Mouse (Mus musculus): Measurements from ENCODE around the gene D230025D16Rik. TPM values are rescaled to one million over a fixed set of nuclear protein-coding genes. Genes with fewer than 3 reads are reported as not detected.
"Not testable (repeated sequence)": the region's sequence is repeated elsewhere in the genome, so short reads cannot be mapped to it uniquely, and the experiment has no call there.

The D230025D16Rik gene
- polyA plus RNA-seq, 1 experiment from 2014 or later = 39.9 TPM

DNA sequence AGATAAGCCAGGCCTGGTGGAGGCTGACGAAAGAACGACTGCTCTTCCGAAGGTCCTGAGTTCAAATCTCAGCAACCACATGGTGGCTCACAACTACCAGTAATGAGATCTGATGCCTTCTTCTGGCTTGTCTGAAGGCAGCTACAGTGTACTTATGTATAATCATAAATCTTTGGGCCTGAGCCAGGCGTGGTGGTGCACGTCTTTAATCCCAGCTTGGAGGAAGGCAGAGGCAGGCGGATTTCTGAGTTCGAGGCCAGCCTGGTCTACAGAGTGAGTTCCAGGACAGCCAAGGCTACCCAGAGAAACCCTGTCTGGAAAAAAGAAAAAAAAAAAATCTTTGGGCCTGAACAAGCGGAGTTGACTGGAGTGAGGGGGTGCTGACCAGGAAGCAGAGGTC lies 66.4 kb downstream of the D230025D16Rik start:
- not testable (repeated sequence) for H3K4me3 ChIP-seq (replicated peaks; ENCODE audit: low read depth, low read length); H3K9ac ChIP-seq (replicated peaks; ENCODE audit: low read length); H3K9me3 ChIP-seq (ENCODE audit: control insufficient read depth, low read length); H3K27ac ChIP-seq (replicated peaks; ENCODE audit: low read depth, low read length); DNase-seq; H3K27me3 ChIP-seq (ENCODE audit: control insufficient read depth, insufficient read depth, low read length); ATAC-seq (ENCODE audit: low FRiP score, low TSS enrichment); H3K4me2 ChIP-seq (ENCODE audit: low read length); H3K36me3 ChIP-seq (ENCODE audit: control insufficient read depth, insufficient read depth, low read length)
- H3K4me1 ChIP-seq (ENCODE audit: control insufficient read depth, insufficient read depth, low read length) = peaks cover 32% of the 10 kb centered on the region
- 82% methylated on average over 8 of the region's 8 CpGs for WGBS

DNA sequence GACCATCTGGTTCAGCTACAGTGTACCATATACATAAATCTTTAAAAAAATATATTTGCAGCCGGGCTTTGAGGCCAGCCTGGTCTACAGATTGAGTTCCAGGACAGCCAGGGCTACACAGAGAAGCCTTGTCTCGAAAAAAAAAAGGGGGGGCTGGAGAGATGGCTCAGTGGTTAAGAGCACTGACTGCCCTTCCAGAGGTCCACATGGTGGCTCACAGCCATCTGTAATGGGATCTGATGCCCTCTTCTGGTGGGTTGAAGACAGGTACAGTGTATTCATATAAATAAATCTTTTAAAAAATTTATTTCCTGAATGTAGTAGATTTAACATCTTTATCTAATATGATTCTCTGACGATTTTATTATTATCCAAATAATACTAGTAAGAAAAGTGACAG lies 66.9 kb downstream of the D230025D16Rik start:
- H3K27ac ChIP-seq (replicated peaks; ENCODE audit: low read depth, low read length); H3K36me3 ChIP-seq (ENCODE audit: control insufficient read depth, insufficient read depth, low read length); H3K4me2 ChIP-seq (ENCODE audit: low read length); H3K27me3 ChIP-seq (ENCODE audit: control insufficient read depth, insufficient read depth, low read length); ATAC-seq (ENCODE audit: low FRiP score, low TSS enrichment); H3K9me3 ChIP-seq (ENCODE audit: control insufficient read depth, low read length); DNase-seq; H3K4me3 ChIP-seq (replicated peaks; ENCODE audit: low read depth, low read length); H3K9ac ChIP-seq (replicated peaks; ENCODE audit: low read length): not testable (repeated sequence)
- H3K4me1 ChIP-seq (ENCODE audit: control insufficient read depth, insufficient read depth, low read length) = peaks cover 28% of the 10 kb centered on the region
- WGBS = 73% methylated on average over 3 of the region's 3 CpGs

DNA sequence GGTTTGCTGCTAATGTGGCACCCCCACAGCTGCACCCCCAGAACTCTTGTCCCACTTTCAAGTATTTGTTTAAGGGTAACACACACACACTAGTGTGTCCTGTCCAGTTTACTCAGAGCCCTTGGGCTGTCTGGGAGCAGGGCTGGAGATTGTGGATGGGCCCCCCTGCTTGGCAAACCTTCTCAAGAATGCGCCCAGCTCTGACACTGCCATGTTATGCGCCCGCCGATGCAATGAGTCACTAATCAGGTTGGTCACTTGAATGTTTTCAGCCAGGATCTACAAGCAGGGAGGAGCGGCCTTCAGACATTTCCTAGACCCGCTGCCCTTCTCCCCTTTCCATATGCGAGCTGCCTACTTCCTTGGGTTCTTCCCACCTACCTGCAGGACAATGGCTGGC lies 67.5 kb downstream of the D230025D16Rik start:
- DNase-seq (no peak), ATAC-seq (ENCODE audit: low FRiP score, low TSS enrichment) (no peak)
- H3K9me3 ChIP-seq (ENCODE audit: control insufficient read depth, low read length) = no peaks in the 10 kb centered on the region
- H3K9ac ChIP-seq (replicated peaks; ENCODE audit: low read length) = no peak overlapping the region
- no peak overlapping the region for H3K27ac ChIP-seq (replicated peaks; ENCODE audit: low read depth, low read length)
- peaks cover 10% of the 10 kb centered on the region; the same call in 1 of the 2 replicates for H3K27me3 ChIP-seq (ENCODE audit: control insufficient read depth, insufficient read depth, low read length)
- H3K4me3 ChIP-seq (replicated peaks; ENCODE audit: low read depth, low read length) = no peak overlapping the region
- 87% methylated on average over 7 of the region's 7 CpGs for WGBS
- H3K4me1 ChIP-seq (ENCODE audit: control insufficient read depth, insufficient read depth, low read length) = peaks cover 21% of the 10 kb centered on the region
- H3K36me3 ChIP-seq (ENCODE audit: control insufficient read depth, insufficient read depth, low read length) = no peaks in the 10 kb centered on the region
- H3K4me2 ChIP-seq (ENCODE audit: low read length) = no peak overlapping the region

DNA sequence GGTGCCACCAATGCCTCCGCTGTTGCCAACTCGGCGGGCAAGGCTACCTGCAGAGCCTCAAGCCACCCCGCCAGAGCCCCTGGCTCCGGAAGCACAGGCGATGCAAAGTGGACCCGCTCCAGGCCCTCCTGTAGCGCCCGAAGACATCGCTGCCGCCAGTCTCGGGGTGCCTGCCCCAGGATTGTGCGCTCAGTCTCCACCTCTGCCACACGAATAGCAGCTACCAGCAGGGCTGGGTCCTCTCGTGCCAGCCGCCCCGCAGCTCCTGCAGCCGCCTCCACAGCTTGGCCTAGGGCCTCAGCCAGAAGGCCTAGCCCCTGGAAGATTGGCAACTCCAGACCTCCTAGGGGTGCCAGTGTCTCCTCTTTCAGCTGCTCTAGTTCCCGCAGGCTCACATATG lies 68.5 kb downstream of the D230025D16Rik start:
- H3K27me3 ChIP-seq (ENCODE audit: control insufficient read depth, insufficient read depth, low read length) = peaks cover 10% of the 10 kb centered on the region; the same call in 1 of the 2 replicates
- ATAC-seq (ENCODE audit: low FRiP score, low TSS enrichment) = no peak
- DNase-seq = no peak
- H3K4me3 ChIP-seq (replicated peaks; ENCODE audit: low read depth, low read length) = no peak overlapping the region
- H3K9me3 ChIP-seq (ENCODE audit: control insufficient read depth, low read length) = no peaks in the 10 kb centered on the region
- no peak overlapping the region for H3K4me2 ChIP-seq (ENCODE audit: low read length)
- H3K27ac ChIP-seq (replicated peaks; ENCODE audit: low read depth, low read length) = no peak overlapping the region
- 67% methylated on average over 19 of the region's 19 CpGs for WGBS
- peaks cover 15% of the 10 kb centered on the region for H3K4me1 ChIP-seq (ENCODE audit: control insufficient read depth, insufficient read depth, low read length)
- H3K36me3 ChIP-seq (ENCODE audit: control insufficient read depth, insufficient read depth, low read length) = no peaks in the 10 kb centered on the region
- H3K9ac ChIP-seq (replicated peaks; ENCODE audit: low read length) = no peak overlapping the region

DNA sequence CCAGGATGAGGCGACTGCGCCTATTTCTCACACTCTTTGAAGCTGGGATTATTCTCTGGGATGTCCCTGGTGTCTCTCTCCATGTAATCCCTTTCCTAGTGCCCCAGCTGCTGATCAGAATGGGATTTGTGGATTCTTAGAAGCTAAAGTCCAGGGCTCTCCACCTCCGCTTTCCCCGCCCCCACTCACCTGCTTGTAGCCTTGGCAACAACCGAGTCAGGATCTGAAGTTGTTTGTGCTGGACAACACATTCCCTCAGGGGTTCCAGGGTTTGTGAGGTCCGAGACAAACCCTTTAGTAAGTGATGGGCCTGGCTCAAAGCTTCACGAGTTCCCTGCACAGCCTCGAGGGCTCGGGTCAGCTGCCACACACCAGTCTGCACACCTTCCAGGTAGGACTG lies 69.8 kb downstream of the D230025D16Rik start:
- no peak for DNase-seq

DNA sequence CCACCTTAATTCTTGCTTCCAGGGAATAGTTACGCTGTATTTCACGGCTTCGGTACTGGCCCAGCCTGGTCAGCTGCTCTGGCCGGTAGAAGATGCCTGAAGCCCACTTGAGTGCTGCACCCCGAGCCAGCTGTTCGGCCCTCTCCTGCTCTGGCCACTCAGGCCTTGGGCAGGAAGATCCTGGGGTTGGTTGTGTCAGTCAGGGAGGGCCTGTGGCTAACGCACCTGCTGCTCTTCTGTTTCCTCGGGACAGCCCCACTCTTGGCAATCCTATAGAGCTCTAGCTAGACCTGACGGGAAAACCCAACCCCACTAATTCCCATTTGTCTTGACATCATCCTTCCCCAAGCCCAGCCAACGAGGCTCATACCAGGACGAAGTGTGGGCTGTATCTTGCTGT lies 70.3 kb downstream of the D230025D16Rik start:
- H3K4me3 ChIP-seq (replicated peaks; ENCODE audit: low read depth, low read length) = no peak overlapping the region
- H3K27me3 ChIP-seq (ENCODE audit: control insufficient read depth, insufficient read depth, low read length) = peaks cover 10% of the 10 kb centered on the region; the same call in 1 of the 2 replicates
- peaks cover 18% of the 10 kb centered on the region for H3K4me1 ChIP-seq (ENCODE audit: control insufficient read depth, insufficient read depth, low read length)
- H3K36me3 ChIP-seq (ENCODE audit: control insufficient read depth, insufficient read depth, low read length) = peaks cover 17% of the 10 kb centered on the region
- WGBS = 73% methylated on average over 11 of the region's 11 CpGs
- H3K9me3 ChIP-seq (ENCODE audit: control insufficient read depth, low read length) = no peaks in the 10 kb centered on the region
- H3K4me2 ChIP-seq (ENCODE audit: low read length) = no peak overlapping the region
- no peak overlapping the region for H3K27ac ChIP-seq (replicated peaks; ENCODE audit: low read depth, low read length)
- DNase-seq (no peak), ATAC-seq (ENCODE audit: low FRiP score, low TSS enrichment) (no peak)
- no peak overlapping the region for H3K9ac ChIP-seq (replicated peaks; ENCODE audit: low read length)

More for the DNA sequence above, 69.8 kb downstream of the D230025D16Rik start:
- Histone ChIP-seq H3K27ac (replicated peaks; ENCODE audit: low read depth, low read length) (no peak overlapping the region), H3K4me1 (ENCODE audit: control insufficient read depth, insufficient read depth, low read length) (peaks cover 22% of the 10 kb centered on the region), H3K4me2 (ENCODE audit: low read length) (no peak overlapping the region), H3K4me3 (replicated peaks; ENCODE audit: low read depth, low read length) (no peak overlapping the region), H3K9ac (replicated peaks; ENCODE audit: low read length) (no peak overlapping the region), H3K36me3 (ENCODE audit: control insufficient read depth, insufficient read depth, low read length) (peaks cover 12% of the 10 kb centered on the region), H3K27me3 (ENCODE audit: control insufficient read depth, insufficient read depth, low read length) (peaks cover 10% of the 10 kb centered on the region; the same call in 1 of the 2 replicates), H3K9me3 (ENCODE audit: control insufficient read depth, low read length) (no peaks in the 10 kb centered on the region)
- ATAC-seq (ENCODE audit: low FRiP score, low TSS enrichment) = no peak
- 59% methylated on average over 9 of the region's 9 CpGs for WGBS

DNA sequence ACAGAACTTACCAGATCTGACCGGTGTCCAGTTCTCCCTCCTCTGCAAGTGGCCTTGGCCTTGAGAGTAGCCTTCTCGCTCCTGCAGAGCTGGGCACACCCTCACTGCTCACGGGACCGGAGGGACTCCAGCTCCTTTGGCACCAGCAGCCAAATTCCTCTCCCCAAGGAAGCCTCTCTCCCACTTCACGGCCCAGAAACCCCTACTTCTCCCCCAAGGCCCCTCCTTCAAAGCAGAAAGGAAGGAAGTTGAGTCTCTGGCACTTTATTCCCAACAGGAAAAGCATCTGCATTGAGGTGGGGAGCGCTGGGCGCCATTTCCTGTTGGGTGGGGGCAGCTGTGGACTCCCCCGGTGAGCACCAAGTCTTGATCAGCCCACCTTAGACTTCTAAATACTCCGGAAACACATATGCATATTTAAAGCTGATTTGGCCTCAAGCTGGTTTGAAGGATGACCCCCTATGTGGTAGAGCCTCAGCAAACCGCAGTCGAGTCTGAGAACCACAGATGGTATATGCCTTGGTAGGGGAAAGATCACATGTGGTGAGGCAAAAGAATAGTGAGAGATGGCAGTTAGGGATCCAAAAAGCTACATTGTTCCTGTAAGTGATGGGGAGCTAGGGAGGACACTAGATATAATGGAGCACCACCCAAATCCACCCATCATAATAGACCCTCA lies 71.1 kb downstream of the D230025D16Rik start, which contains the start of gene Exoc3l:
Gene Exoc3l (minus strand): TSS at position 207 of the 679 bp plus-strand sequence.
- Histone ChIP-seq H3K36me3 (ENCODE audit: control insufficient read depth, insufficient read depth, low read length) (peaks cover 25% of the 10 kb centered on the region), H3K4me2 (ENCODE audit: low read length) (peak within 1 kb of the TSS; percentile 95), H3K27me3 (ENCODE audit: control insufficient read depth, insufficient read depth, low read length) (peaks cover 3% of the 10 kb centered on the region; the same call in 1 of the 2 replicates), H3K9ac (replicated peaks; ENCODE audit: low read length) (no peak within 1 kb of the TSS), H3K27ac (replicated peaks; ENCODE audit: low read depth, low read length) (no peak within 1 kb of the TSS), H3K4me1 (ENCODE audit: control insufficient read depth, insufficient read depth, low read length) (peaks cover 12% of the 10 kb centered on the region), H3K9me3 (ENCODE audit: control insufficient read depth, low read length) (no peaks in the 10 kb centered on the region), H3K4me3 (replicated peaks; ENCODE audit: low read depth, low read length) (peak within 1 kb of the TSS; percentile 97)
- ATAC-seq (ENCODE audit: low FRiP score, low TSS enrichment) (no peak), DNase-seq (no peak)
- WGBS = 71% methylated on average over 11 of the region's 11 CpGs

DNA sequence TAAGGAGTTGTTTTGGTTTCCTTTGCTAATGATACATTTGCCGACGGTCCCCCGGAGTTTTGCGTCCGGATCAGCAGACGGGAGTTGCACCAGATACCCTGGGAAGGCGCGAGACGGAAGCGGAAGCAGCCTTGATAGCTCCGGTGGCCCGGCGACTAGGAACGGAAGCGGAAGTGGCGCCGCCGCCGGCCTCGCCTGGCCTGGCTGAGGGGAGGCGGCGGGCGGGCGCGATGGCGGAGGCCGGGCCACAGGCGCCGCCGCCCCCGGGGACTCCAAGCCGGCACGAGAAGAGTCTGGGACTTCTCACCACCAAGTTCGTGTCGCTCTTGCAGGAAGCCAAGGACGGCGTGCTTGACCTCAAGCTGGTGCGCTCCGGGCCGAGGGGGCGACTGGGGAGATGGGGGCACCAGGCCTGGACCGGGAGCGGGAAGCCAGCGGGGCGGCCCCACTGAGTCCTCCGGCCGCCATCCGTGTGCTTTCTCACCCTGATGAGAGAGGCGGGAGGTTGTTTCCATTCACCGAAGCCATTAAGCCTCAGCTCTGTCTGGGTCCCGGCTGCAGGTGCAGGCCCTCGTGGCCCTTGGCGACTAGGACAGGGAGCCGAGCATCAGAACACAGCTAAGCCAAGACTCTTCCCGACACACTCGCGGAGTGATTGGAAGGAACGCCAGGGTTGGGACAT lies 72.7 kb downstream of the D230025D16Rik start, which contains the start of gene E2f4:
Gene E2f4 (plus strand): TSS at position 153 of the 682 bp plus-strand sequence.
- under 1% methylated on average over 58 of the region's 58 CpGs for WGBS
- Histone ChIP-seq H3K9me3 (ENCODE audit: control insufficient read depth, low read length) (no peaks in the 10 kb centered on the region), H3K4me2 (ENCODE audit: low read length) (peak within 1 kb of the TSS; percentile 95), H3K27me3 (ENCODE audit: control insufficient read depth, insufficient read depth, low read length) (no peaks in the 10 kb centered on the region), H3K4me1 (ENCODE audit: control insufficient read depth, insufficient read depth, low read length) (peaks cover 12% of the 10 kb centered on the region), H3K4me3 (replicated peaks; ENCODE audit: low read depth, low read length) (peak within 1 kb of the TSS; percentile 97), H3K9ac (replicated peaks; ENCODE audit: low read length) (peak within 1 kb of the TSS; percentile 93), H3K27ac (replicated peaks; ENCODE audit: low read depth, low read length) (peak within 1 kb of the TSS; percentile 68), H3K36me3 (ENCODE audit: control insufficient read depth, insufficient read depth, low read length) (peaks cover 41% of the 10 kb centered on the region)
- peak; percentile 91 for ATAC-seq (ENCODE audit: low FRiP score, low TSS enrichment)
- DNase-seq = peak; percentile 96

Measured in midbrain, embryonic 14.5 days (tissue).